Mouse (Mus musculus) liver, postnatal 0 days (tissue): ENCODE measurements around the gene Plekha6. TPM values are rescaled to one million over a fixed set of nuclear protein-coding genes. Genes with fewer than 3 reads are reported as not detected.
A peak's percentile ranks its signal among the peaks of the same experiment; 100 is the strongest.

Experiments
- ATAC-seq: fragments of 200-750 bp; cut with Nextera tagmentation; 2 replicates; pipeline ENCODE4 v1.8.0; 2017; ENCODE audit warnings: mild to moderate bottlenecking, moderate library complexity
- DNase-seq: peaks from one replicate; pipeline ENCODE4 v3.0.0-alpha.2; 2016
- H3K27ac ChIP-seq: fragments of 300-500 bp; sonication (generic); 2 replicates; pipeline ENCODE4 v1.5.1; 2014; ENCODE audit warnings: antibody characterized with exemption, moderate library complexity, mild to moderate bottlenecking, low read depth
- H3K27me3 ChIP-seq: fragments of 300-500 bp; sonication (generic); 2 replicates; pipeline ENCODE4 v1.6.1; 2014; ENCODE audit warnings: low read length, control low read depth, mixed read lengths; ENCODE audit not compliant: insufficient read depth
- H3K36me3 ChIP-seq: fragments of 300-500 bp; sonication (generic); replicated peaks from 2 replicates; pipeline ENCODE4 v1.6.1; 2014; ENCODE audit warnings: mild to moderate bottlenecking, control low read depth, low read length, moderate library complexity, mixed read lengths; ENCODE audit not compliant: insufficient read depth
- H3K4me1 ChIP-seq: fragments of 300-500 bp; sonication (generic); 2 replicates; pipeline ENCODE4 v1.6.1; 2014; ENCODE audit warnings: antibody characterized with exemption, mild to moderate bottlenecking, control low read depth; ENCODE audit not compliant: insufficient read depth
- H3K4me2 ChIP-seq: fragments of 300-500 bp; sonication (generic); 2 replicates; pipeline ENCODE4 v1.6.1; 2014; ENCODE audit warnings: low read depth, mild to moderate bottlenecking, low read length, moderate library complexity, mixed read lengths
- H3K4me3 ChIP-seq: fragments of 300-500 bp; sonication (generic); 2 replicates; pipeline ENCODE4 v1.5.1; 2014; ENCODE audit warnings: low read depth, low read length
- H3K9ac ChIP-seq: fragments of 300-500 bp; sonication (generic); replicated peaks from 2 replicates; pipeline ENCODE4 v1.6.1; 2014; ENCODE audit warnings: mild to moderate bottlenecking, moderate library complexity
- H3K9me3 ChIP-seq: fragments of 300-500 bp; sonication (generic); 2 replicates; pipeline ENCODE4 v1.6.1; 2016; ENCODE audit warnings: mild to moderate bottlenecking, control low read depth, low read length, mixed read lengths
- CTCF ChIP-seq: sonication (generic); IDR thresholded peaks from 2 replicates; pipeline ENCODE4 v1.5.1; 2016; ENCODE audit warnings: antibody characterized with exemption, low read depth
- EP300 ChIP-seq: IDR thresholded peaks from 2 replicates; pipeline ENCODE4 v1.6.1; 2016; ENCODE audit warnings: antibody characterized with exemption, low read depth, mild to moderate bottlenecking
- WGBS: fragments of 180-500 bp; shearing (Covaris S2); extraction: QIAGEN DNeasy Blood & Tissue Kit; methylation state at CpG from one replicate; pipeline ENCODE4 v1.1.7; 2014; ENCODE audit not compliant: insufficient replicate concordance; 5-methylcytosine and 5-hydroxymethylcytosine counted together
- polyA plus RNA-seq: library from polyadenylated mRNA; unstranded; fragments of >200 nt; fragmentation: Nextera tagmentation; extraction: Ambion mirVana; gene quantifications from 2 replicates; pipeline ENCODE4 v1.2.1, GENCODE M21; 2015

Gene Plekha6
- polyA plus RNA-seq, 1 experiment from 2014 or later: 3.8 TPM

DNA sequence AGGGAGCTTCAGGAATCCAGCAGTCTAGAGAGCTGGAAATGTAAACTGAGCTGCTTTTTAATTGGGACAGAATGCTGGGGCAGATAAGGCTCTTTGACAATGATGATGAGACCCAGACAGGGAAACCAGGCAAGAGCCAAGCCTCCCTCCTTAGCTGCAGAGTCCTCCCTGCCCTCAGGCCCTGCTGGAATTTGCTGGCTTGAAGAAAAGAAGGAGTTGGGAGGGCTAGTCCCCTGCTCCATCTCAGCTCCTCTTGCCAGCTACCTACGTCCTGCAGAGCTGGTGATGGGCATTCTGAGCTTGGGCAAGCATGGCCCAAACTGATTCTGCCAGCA is 89.5 kb downstream of the Plekha6 start:
- 65% methylated on average over 1 of the region's 1 CpGs for WGBS
- no peaks in the 10 kb centered on the region for H3K9me3 ChIP-seq
- no peak for ATAC-seq
- no peak overlapping the region for H3K4me2 ChIP-seq
- no peak overlapping the region for H3K4me3 ChIP-seq
- H3K36me3 ChIP-seq: no peaks in the 10 kb centered on the region
- no peak overlapping the region for H3K27ac ChIP-seq
- no peaks in the 10 kb centered on the region for H3K27me3 ChIP-seq
- DNase-seq: no peak
- TF ChIP-seq EP300 (no peak), CTCF (no peak)
- H3K4me1 ChIP-seq: peaks cover 16% of the 10 kb centered on the region
- no peak overlapping the region for H3K9ac ChIP-seq

DNA sequence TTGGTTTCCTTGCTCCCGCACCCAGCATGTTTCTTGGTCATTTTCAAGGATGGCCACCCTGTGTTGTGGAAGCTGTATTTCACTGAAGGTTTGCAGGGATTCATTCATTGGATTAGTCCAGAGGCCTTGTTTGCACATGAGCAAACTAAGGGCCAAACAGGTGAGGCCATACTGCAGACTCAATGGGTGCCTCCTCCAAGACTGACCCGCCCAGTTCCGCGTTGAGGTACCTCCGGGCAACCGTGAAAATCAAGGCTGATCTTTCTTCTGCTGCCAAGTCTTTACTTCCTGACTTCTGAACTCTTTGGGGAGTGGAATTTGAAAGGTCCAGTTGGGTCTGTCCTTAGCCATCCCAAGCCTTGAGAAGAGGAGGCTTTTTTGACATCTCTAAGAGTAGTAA is 90.2 kb downstream of the Plekha6 start:
- ATAC-seq (no peak), DNase-seq (no peak)
- TF ChIP-seq CTCF: no peak
- no peak for TF ChIP-seq EP300
- Histone ChIP-seq H3K27me3 (no peaks in the 10 kb centered on the region), H3K4me3 (no peak overlapping the region), H3K4me2 (no peak overlapping the region), H3K9me3 (no peaks in the 10 kb centered on the region), H3K4me1 (peaks cover 16% of the 10 kb centered on the region), H3K27ac (peak overlapping the region; percentile 64), H3K9ac (no peak overlapping the region), H3K36me3 (no peaks in the 10 kb centered on the region)
- 72% methylated on average over 6 of the region's 6 CpGs for WGBS

DNA sequence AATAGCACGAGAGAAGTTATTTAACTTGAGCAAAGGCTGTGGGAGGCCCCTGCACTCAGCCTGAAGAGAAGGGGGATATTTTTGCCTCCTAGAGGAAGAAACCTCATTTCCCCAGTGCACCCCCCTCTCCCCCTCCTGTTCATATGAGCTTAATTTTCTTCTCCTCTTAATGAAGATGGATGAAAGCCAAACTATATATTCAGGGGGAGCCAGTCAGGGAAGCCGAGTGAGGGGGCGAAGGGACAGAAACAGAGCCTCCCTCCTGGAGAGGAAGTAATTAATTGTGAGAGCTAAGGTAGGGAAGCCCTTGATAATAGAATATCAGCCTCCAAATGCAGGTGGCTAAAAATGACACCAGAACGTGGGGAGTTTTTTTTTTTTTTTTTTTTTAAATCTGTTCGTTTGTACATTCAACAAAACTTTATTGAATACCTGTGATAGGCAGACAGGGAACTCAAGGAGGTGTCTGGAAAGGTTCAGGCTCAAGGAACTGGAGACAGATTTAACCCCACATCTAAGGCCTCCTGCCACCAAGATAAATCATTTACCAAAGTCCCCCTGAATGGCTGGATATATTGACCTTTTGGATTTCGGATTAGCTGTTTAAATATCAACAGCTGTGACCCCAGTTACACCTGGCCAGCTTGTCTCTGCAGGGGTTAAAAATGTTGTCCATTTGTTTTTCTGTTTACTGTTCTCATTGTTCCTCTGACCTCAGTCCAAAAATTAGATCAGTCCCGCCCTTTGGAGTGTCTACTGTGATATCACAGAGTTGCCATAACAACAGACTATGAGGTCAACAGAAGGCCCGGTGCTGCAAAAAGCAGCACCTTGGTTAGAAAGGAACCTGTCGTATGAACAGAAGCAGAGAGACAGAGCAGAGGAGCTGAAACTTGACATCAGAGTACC is 91.1 kb downstream of the Plekha6 start:
- no peak overlapping the region for H3K4me2 ChIP-seq
- no peaks in the 10 kb centered on the region for H3K36me3 ChIP-seq
- TF ChIP-seq CTCF: no peak
- TF ChIP-seq EP300: peak; percentile 86
- WGBS: 35% methylated on average over 9 of the region's 9 CpGs
- ATAC-seq (peak; percentile 91), DNase-seq (no peak)
- H3K4me3 ChIP-seq: no peak overlapping the region
- H3K4me1 ChIP-seq: peaks cover 16% of the 10 kb centered on the region
- no peaks in the 10 kb centered on the region for H3K27me3 ChIP-seq
- H3K9me3 ChIP-seq: no peaks in the 10 kb centered on the region
- peak overlapping the region; percentile 64 for H3K27ac ChIP-seq
- peak overlapping the region; percentile 38 for H3K9ac ChIP-seq

DNA sequence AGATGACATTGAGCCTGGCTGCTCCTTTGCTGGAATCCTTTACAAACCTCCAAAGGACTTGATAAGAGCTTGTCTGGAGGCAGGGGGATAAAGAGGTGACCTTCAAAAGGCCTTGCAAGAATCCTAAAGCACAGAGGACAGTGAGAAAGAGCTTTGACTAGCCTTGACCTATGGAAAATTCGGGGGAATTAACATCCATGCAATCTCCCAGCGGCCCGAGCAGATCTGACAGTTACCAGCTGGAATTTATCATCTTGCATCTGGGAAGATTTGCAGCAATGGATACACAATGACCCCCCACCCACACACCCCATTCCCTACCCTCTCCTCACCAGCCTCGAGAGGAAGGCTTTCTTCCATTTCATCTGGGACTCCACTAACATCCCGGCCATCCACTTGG is 91.8 kb downstream of the Plekha6 start:
- ATAC-seq (no peak), DNase-seq (no peak)
- Histone ChIP-seq H3K36me3 (no peaks in the 10 kb centered on the region), H3K9me3 (no peaks in the 10 kb centered on the region), H3K4me3 (no peak overlapping the region), H3K27me3 (no peaks in the 10 kb centered on the region), H3K27ac (peak overlapping the region; percentile 52; the same call in 1 of the 2 replicates), H3K9ac (no peak overlapping the region), H3K4me1 (peaks cover 16% of the 10 kb centered on the region), H3K4me2 (no peak overlapping the region)
- WGBS: 63% methylated on average over 5 of the region's 5 CpGs
- TF ChIP-seq EP300 (no peak), CTCF (no peak)

DNA sequence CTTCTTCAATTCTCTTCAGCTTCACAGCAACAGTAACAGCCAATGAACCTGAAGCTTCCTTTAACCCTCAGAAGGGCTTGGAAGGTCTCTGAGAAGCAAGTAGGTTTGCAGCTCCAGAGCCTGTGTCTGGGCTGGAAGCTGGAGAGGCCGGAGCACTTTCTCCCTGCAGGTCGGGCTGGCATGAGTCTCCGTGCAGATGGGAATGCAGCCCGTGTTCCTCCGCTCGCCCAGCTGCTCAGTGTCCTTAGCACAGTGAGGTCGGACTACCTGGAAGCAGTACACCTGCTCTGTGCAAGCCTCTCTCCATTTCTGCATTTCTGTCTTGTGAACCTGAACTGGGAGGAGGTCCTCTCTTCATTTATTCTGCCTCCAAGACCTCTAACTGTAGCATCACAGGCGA is 92.3 kb downstream of the Plekha6 start:
- peaks cover 16% of the 10 kb centered on the region for H3K4me1 ChIP-seq
- no peak overlapping the region for H3K27ac ChIP-seq
- H3K9ac ChIP-seq: no peak overlapping the region
- ATAC-seq (no peak), DNase-seq (no peak)
- H3K4me2 ChIP-seq: no peak overlapping the region
- no peak overlapping the region for H3K4me3 ChIP-seq
- H3K36me3 ChIP-seq: no peaks in the 10 kb centered on the region
- no peaks in the 10 kb centered on the region for H3K9me3 ChIP-seq
- TF ChIP-seq CTCF (no peak), EP300 (no peak)
- no peaks in the 10 kb centered on the region for H3K27me3 ChIP-seq
- 67% methylated on average over 8 of the region's 8 CpGs for WGBS

DNA sequence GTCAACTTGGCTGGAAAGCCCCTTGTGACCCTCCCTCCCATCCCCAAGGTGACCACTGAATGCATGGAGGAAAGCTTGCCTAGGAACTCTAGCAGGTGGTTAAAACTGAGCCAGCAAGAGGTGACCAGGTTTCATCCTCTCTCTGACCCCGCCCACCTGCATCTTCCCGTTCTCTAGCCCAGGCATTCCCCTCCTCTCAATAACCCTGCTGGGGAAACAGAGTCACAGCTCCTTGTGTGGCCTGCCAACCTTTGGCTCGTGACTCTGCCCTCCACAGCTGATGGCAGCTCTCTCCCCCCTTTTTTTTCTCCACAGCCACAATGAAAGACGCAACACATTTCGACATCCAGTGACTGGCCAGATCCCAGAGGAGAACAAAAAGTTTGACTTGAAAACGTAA is 94.7 kb downstream of the Plekha6 start:
- WGBS: 55% methylated on average over 6 of the region's 6 CpGs
- TF ChIP-seq EP300 (no peak), CTCF (no peak)
- DNase-seq: no peak
- Histone ChIP-seq H3K36me3 (no peaks in the 10 kb centered on the region; the same call in 1 of the 2 replicates), H3K27me3 (no peaks in the 10 kb centered on the region), H3K4me3 (no peak overlapping the region), H3K27ac (no peak overlapping the region), H3K9ac (no peak overlapping the region), H3K4me2 (no peak overlapping the region), H3K4me1 (peaks cover 13% of the 10 kb centered on the region), H3K9me3 (no peaks in the 10 kb centered on the region)
- ATAC-seq: no peak
